Mouse (Mus musculus): ENCODE results near the gene Osbpl9. TPM values are rescaled to one million over a fixed set of nuclear protein-coding genes. Genes with fewer than 3 reads are reported as not detected.
A peak's percentile ranks its signal among the peaks of the same experiment; 100 is the strongest.

The Osbpl9 gene
- polyA plus RNA-seq, 1 experiment, result 63.0 TPM

DNA sequence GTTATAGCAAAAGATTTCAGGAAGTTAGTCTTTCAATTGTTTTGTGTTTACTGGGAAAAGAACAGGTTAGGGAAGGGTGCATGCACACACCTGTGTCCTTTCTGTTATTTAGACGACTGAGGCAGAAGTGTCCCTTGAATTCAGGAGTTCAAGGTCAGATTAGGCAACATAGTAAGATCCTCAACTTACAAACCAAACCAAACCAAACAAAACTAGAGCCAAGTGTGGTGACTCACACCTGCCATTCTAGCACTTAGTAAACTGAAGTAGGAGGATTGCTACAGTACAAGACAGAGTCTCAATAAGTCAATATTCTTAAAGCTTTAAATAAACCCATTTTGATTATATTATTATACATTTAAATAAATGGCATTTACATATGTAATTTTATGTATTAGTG, 180.1 kb downstream of the Osbpl9 start:
- peaks cover 70% of the 10 kb centered on the region for H3K36me3 ChIP-seq (ENCODE audit: control insufficient read depth, insufficient read depth)

DNA sequence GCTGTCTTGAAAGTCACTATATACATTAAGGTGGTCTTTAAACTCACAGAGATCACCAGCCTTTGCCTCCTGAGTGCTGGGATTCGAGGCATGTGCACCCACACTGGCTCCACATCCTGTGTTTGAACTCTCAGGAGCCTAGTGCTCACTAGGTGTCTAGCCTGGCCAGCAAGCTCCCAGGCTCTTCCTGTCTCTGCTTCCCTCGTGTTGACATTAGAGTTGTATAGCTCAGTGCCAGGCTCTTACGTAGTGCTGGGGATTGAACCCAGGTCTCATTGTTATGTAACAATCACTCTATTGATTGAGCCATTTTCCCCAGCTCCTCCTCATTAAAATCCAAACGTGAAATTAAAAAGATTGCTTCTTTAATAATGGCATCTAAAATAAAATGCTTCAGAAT, 182.8 kb downstream of the Osbpl9 start:
- Histone ChIP-seq H3ac (ENCODE audit: control insufficient read depth, insufficient read length) (no peak overlapping the region), H3K27me3 (ENCODE audit: control insufficient read depth, insufficient read depth, insufficient read length) (no peaks in the 10 kb centered on the region), H3K36me3 (ENCODE audit: control insufficient read depth, insufficient read depth) (peaks cover 44% of the 10 kb centered on the region), H3K79me2 (ENCODE audit: control insufficient read depth, insufficient read depth) (no peaks in the 10 kb centered on the region), H3K4me2 (ENCODE audit: low read depth) (no peak overlapping the region), H3K4me3 (no peak overlapping the region)
- TF ChIP-seq POLR2A (IDR thresholded peaks at IDR 0.05; ENCODE audit: insufficient read length, low read depth), result no peak
- no peak for TF ChIP-seq TCF3 (IDR thresholded peaks at IDR 0.05; ENCODE audit: insufficient read length, low read depth)
- no peak for TF ChIP-seq POLR2AphosphoS2 (IDR thresholded peaks at IDR 0.05; ENCODE audit: insufficient read length, low read depth)
- TF ChIP-seq MAX (IDR thresholded peaks at IDR 0.05; ENCODE audit: low read depth), result no peak
- TF ChIP-seq TCF12 (IDR thresholded peaks at IDR 0.05; ENCODE audit: insufficient read depth, poor library complexity, severe bottlenecking), result no peak
- TF ChIP-seq MYOG (IDR thresholded peaks at IDR 0.05; ENCODE audit: control insufficient read depth in 1 of 3, insufficient read depth in 1 of 3, insufficient read length in 2 of 3, low read depth in 2 of 3), result no peak
- no peak for TF ChIP-seq USF1 (IDR thresholded peaks at IDR 0.05; ENCODE audit: low read depth)
- TF ChIP-seq REST (IDR thresholded peaks at IDR 0.05; ENCODE audit: insufficient read depth, insufficient read length), result no peak
- TF ChIP-seq CEBPB (IDR thresholded peaks at IDR 0.05; ENCODE audit: insufficient read depth, poor library complexity, severe bottlenecking), result no peak
- no peak for TF ChIP-seq E2F4 (IDR thresholded peaks at IDR 0.05; ENCODE audit: insufficient read depth)
- no peak for TF ChIP-seq SRF (IDR thresholded peaks at IDR 0.05; ENCODE audit: control insufficient read depth, insufficient read length, low read depth)
- no peak for TF ChIP-seq MYOD1 (IDR thresholded peaks at IDR 0.05; ENCODE audit: control insufficient read depth in 1 of 3, insufficient read length in 2 of 3, low read depth in 2 of 3)

More for the DNA sequence above, 180.1 kb downstream of the Osbpl9 start:
- Histone ChIP-seq H3K4me2 (ENCODE audit: low read depth) (no peak overlapping the region), H3K4me3 (no peak overlapping the region), H3ac (ENCODE audit: control insufficient read depth, insufficient read length) (no peak overlapping the region), H3K27me3 (ENCODE audit: control insufficient read depth, insufficient read depth, insufficient read length) (no peaks in the 10 kb centered on the region), H3K79me2 (ENCODE audit: control insufficient read depth, insufficient read depth) (no peaks in the 10 kb centered on the region)
- TF ChIP-seq CEBPB (IDR thresholded peaks at IDR 0.05; ENCODE audit: insufficient read depth, poor library complexity, severe bottlenecking) (0 out of 2 replicates have a peak, but pooled peaks have one; percentile 44), E2F4 (IDR thresholded peaks at IDR 0.05; ENCODE audit: insufficient read depth) (no peak)

DNA sequence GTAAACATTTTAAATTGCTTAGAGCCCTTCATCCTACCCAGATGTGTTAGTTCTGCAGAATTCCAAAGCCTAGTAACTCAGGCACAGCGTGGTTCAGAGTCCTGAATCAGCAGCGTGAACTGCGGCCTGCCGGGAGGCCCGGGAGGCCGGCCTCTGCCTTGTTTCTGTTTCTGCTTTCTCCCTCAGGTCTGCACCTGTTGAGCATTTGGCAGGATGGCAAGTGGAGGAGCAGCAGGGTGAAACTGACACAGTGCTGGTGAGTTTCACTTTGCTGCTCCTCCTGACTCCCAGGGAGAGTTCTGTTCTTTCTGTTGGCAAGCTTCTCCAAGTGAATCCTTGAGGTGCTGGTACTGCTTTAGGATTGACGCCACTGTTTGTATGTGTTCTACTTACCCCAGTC, 184.6 kb downstream of the Osbpl9 start:
- H3K4me3 ChIP-seq, result no peak overlapping the region
- TF ChIP-seq TCF3 (IDR thresholded peaks at IDR 0.05; ENCODE audit: insufficient read length, low read depth) (no peak), MYOG (IDR thresholded peaks at IDR 0.05; ENCODE audit: control insufficient read depth in 1 of 3, insufficient read depth in 1 of 3, insufficient read length in 2 of 3, low read depth in 2 of 3) (peak in 2 of 3 experiments; percentile 4 to 56), MYOD1 (IDR thresholded peaks at IDR 0.05; ENCODE audit: control insufficient read depth in 1 of 3, insufficient read length in 2 of 3, low read depth in 2 of 3) (peak in 1 of 3 experiments; percentile 59), CEBPB (IDR thresholded peaks at IDR 0.05; ENCODE audit: insufficient read depth, poor library complexity, severe bottlenecking) (no peak), REST (IDR thresholded peaks at IDR 0.05; ENCODE audit: insufficient read depth, insufficient read length) (no peak)

DNA sequence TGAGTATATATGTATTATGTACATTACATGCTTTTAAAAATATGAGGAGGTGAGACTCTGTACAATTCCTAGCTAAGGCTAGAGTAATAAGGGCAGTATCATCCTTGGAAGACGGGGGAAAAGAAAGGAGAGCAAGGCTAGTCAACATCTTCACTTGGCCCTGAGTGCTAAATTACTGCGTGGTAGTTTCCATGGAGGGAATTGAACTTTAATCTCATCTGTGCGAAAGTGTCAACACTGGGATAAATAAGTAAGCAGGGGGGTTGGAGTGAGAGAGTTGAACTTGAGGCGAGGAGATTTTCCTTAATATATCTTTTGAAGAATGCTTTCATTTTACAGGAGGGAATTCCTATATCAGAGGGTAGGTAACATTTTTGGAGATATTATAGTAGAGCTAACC, 188.0 kb downstream of the Osbpl9 start:
- no peak overlapping the region for H3K4me3 ChIP-seq
- no peak overlapping the region for H3ac ChIP-seq (ENCODE audit: control insufficient read depth, insufficient read length)
- no peaks in the 10 kb centered on the region for H3K27me3 ChIP-seq (ENCODE audit: control insufficient read depth, insufficient read depth, insufficient read length)
- peaks cover 41% of the 10 kb centered on the region for H3K79me2 ChIP-seq (ENCODE audit: control insufficient read depth, insufficient read depth)
- H3K4me2 ChIP-seq (ENCODE audit: low read depth), result no peak overlapping the region
- no peak for TF ChIP-seq POLR2AphosphoS2 (IDR thresholded peaks at IDR 0.05; ENCODE audit: insufficient read length, low read depth)
- TF ChIP-seq REST (IDR thresholded peaks at IDR 0.05; ENCODE audit: insufficient read depth, insufficient read length), result no peak
- TF ChIP-seq CEBPB (IDR thresholded peaks at IDR 0.05; ENCODE audit: insufficient read depth, poor library complexity, severe bottlenecking), result no peak
- no peak for TF ChIP-seq E2F4 (IDR thresholded peaks at IDR 0.05; ENCODE audit: insufficient read depth)
- no peak for TF ChIP-seq MAX (IDR thresholded peaks at IDR 0.05; ENCODE audit: low read depth)
- TF ChIP-seq TCF3 (IDR thresholded peaks at IDR 0.05; ENCODE audit: insufficient read length, low read depth), result no peak
- no peak for TF ChIP-seq USF1 (IDR thresholded peaks at IDR 0.05; ENCODE audit: low read depth)
- TF ChIP-seq MYOD1 (IDR thresholded peaks at IDR 0.05; ENCODE audit: control insufficient read depth in 1 of 3, insufficient read length in 2 of 3, low read depth in 2 of 3), result no peak
- TF ChIP-seq SRF (IDR thresholded peaks at IDR 0.05; ENCODE audit: control insufficient read depth, insufficient read length, low read depth), result no peak
- TF ChIP-seq POLR2A (IDR thresholded peaks at IDR 0.05; ENCODE audit: insufficient read length, low read depth), result no peak
- no peak for TF ChIP-seq MYOG (IDR thresholded peaks at IDR 0.05; ENCODE audit: control insufficient read depth in 1 of 3, insufficient read depth in 1 of 3, insufficient read length in 2 of 3, low read depth in 2 of 3)
- TF ChIP-seq TCF12 (IDR thresholded peaks at IDR 0.05; ENCODE audit: insufficient read depth, poor library complexity, severe bottlenecking), result no peak
- H3K36me3 ChIP-seq (ENCODE audit: control insufficient read depth, insufficient read depth), result peaks cover 22% of the 10 kb centered on the region

More for the DNA sequence above, 184.6 kb downstream of the Osbpl9 start:
- Histone ChIP-seq H3K36me3 (ENCODE audit: control insufficient read depth, insufficient read depth) (peaks cover 41% of the 10 kb centered on the region), H3K27me3 (ENCODE audit: control insufficient read depth, insufficient read depth, insufficient read length) (no peaks in the 10 kb centered on the region), H3K79me2 (ENCODE audit: control insufficient read depth, insufficient read depth) (peaks cover 11% of the 10 kb centered on the region), H3K4me2 (ENCODE audit: low read depth) (no peak overlapping the region), H3ac (ENCODE audit: control insufficient read depth, insufficient read length) (no peak overlapping the region)

Other genes starting within 250 kb of the Osbpl9 start
- gene Nrd1, start 201.6 kb downstream of the Osbpl9 start, polyA plus RNA-seq (2012; fragmentation: generic; extraction: Trizol), result 55.8 TPM
- 0.34 TPM for gene Calr4, start 32.2 kb upstream of the Osbpl9 start, polyA plus RNA-seq (2012; fragmentation: generic; extraction: Trizol)
- 23.7 TPM for gene Eps15, start 78.0 kb upstream of the Osbpl9 start, polyA plus RNA-seq (2012; fragmentation: generic; extraction: Trizol)
- 0.70 TPM for gene Ttc39a, start 204.4 kb upstream of the Osbpl9 start, polyA plus RNA-seq (2012; fragmentation: generic; extraction: Trizol)